Mouse (Mus musculus) forebrain, embryonic 10.5 days (tissue): ENCODE measurements at regions not wholly inside any gene's neighbourhood (a gene's known extent, or its start where the extent isn't known, plus 50 kb on each side); places are given as distances from the start of the nearest gene placed in this dataset.

Experiments used
- DNase-seq: peaks from one replicate; pipeline ENCODE4 v3.0.0-alpha.2; 2017; ENCODE audit warnings: low spot score; ENCODE audit errors: extremely low spot score
- H3K27ac ChIP-seq: fragments of 300-500 bp; sonication (generic); 2 replicates; pipeline ENCODE4 v1.5.1; 2016; ENCODE audit warnings: mild to moderate bottlenecking
- H3K27me3 ChIP-seq: fragments of 300-500 bp; sonication (generic); 2 replicates; pipeline ENCODE4 v1.6.1; 2016; ENCODE audit warnings: mild to moderate bottlenecking; ENCODE audit not compliant: poor library complexity, severe bottlenecking
- H3K36me3 ChIP-seq: fragments of 300-500 bp; sonication (generic); replicated peaks from 2 replicates; pipeline ENCODE4 v1.6.1; 2016; ENCODE audit warnings: mild to moderate bottlenecking, moderate library complexity
- H3K4me1 ChIP-seq: fragments of 300-500 bp; sonication (generic); 2 replicates; pipeline ENCODE4 v1.6.1; 2016
- H3K4me3 ChIP-seq: fragments of 300-500 bp; sonication (generic); 2 replicates; pipeline ENCODE4 v1.5.1; 2016; ENCODE audit warnings: mild to moderate bottlenecking, moderate library complexity
- H3K9me3 ChIP-seq: fragments of 300-500 bp; sonication (generic); 2 replicates; pipeline ENCODE4 v1.6.1; 2016; ENCODE audit warnings: mild to moderate bottlenecking, moderate library complexity
- WGBS: fragments of 180-500 bp; shearing (Covaris S2); methylation state at CpG from one replicate; pipeline ENCODE4 v1.1.7; 2016; 5-methylcytosine and 5-hydroxymethylcytosine counted together

DNA sequence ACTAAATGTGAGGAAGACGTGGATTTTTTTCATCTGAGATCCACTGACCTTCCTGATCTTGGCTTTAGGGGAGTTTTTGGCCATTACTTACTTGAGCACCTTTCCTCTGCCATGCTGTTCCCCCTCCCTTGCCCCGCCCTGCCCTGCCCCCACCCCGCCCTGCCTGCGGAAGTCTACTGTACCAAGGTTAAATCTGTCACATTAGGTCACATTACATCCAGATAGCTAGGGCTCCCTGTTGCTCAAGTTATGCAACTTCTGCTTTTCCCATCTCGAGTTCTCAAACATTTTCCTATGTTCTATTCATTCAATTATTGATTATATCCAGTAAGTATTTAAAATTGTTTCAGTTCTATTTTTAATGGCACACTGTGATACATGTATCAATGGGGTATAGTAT is 144.7 kb upstream of the Cnot2 start:
- WGBS: 95% methylated on average over 5 of the region's 5 CpGs
- peaks cover 12% of the 10 kb centered on the region for H3K4me1 ChIP-seq
- no peaks in the 10 kb centered on the region for H3K36me3 ChIP-seq
- no peak overlapping the region for H3K27ac ChIP-seq
- H3K27me3 ChIP-seq: peaks cover 11% of the 10 kb centered on the region
- no peak for DNase-seq
- no peaks in the 10 kb centered on the region for H3K9me3 ChIP-seq
- no peak overlapping the region for H3K4me3 ChIP-seq

GRCm38 (mm10) chr10:116721986-116722385 is 140.7 kb upstream of the Cnot2 start:
- no peaks in the 10 kb centered on the region for H3K4me1 ChIP-seq
- no peaks in the 10 kb centered on the region for H3K36me3 ChIP-seq
- no peaks in the 10 kb centered on the region for H3K9me3 ChIP-seq
- H3K27me3 ChIP-seq: no peaks in the 10 kb centered on the region
- no peak overlapping the region for H3K27ac ChIP-seq
- 94% methylated on average over 9 of the region's 9 CpGs for WGBS
- H3K4me3 ChIP-seq: no peak overlapping the region
- no peak for DNase-seq

DNA sequence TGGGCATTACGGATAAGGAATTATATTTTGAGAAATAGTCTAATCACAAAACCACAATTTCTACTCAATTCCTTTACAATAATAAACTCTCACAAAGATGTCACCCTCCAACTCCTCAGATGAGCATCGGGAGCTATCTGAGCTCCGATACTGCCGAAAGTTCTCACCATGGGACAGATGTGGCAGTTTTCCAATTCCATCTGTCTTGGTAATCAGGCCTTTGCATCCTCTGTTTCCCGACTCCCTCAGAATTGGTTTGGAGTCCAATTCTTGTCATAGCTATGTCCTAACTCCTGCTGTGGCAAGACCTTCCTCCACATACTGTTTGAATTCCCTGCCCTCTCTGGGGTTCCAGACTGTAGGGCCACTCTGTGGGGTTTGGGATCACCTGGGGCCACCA is 138.3 kb upstream of the Cnot2 start:
- DNase-seq: no peak

GRCm38 (mm10) chr10:116717961-116718360 is 136.7 kb upstream of the Cnot2 start:
- H3K4me1 ChIP-seq: peaks cover 9% of the 10 kb centered on the region
- H3K27ac ChIP-seq: no peak overlapping the region
- no peak overlapping the region for H3K4me3 ChIP-seq
- H3K9me3 ChIP-seq: peaks cover 2% of the 10 kb centered on the region; the same call in 1 of the 2 replicates
- no peak for DNase-seq
- no peaks in the 10 kb centered on the region for H3K36me3 ChIP-seq
- no peaks in the 10 kb centered on the region for H3K27me3 ChIP-seq
- 89% methylated on average over 10 of the region's 10 CpGs for WGBS

More for the DNA sequence above, 138.3 kb upstream of the Cnot2 start:
- peaks cover 9% of the 10 kb centered on the region for H3K4me1 ChIP-seq
- 91% methylated on average over 5 of the region's 5 CpGs for WGBS
- no peaks in the 10 kb centered on the region for H3K27me3 ChIP-seq
- no peaks in the 10 kb centered on the region for H3K36me3 ChIP-seq
- H3K9me3 ChIP-seq: peaks cover 2% of the 10 kb centered on the region; the same call in 1 of the 2 replicates
- H3K27ac ChIP-seq: no peak overlapping the region
- H3K4me3 ChIP-seq: no peak overlapping the region

DNA sequence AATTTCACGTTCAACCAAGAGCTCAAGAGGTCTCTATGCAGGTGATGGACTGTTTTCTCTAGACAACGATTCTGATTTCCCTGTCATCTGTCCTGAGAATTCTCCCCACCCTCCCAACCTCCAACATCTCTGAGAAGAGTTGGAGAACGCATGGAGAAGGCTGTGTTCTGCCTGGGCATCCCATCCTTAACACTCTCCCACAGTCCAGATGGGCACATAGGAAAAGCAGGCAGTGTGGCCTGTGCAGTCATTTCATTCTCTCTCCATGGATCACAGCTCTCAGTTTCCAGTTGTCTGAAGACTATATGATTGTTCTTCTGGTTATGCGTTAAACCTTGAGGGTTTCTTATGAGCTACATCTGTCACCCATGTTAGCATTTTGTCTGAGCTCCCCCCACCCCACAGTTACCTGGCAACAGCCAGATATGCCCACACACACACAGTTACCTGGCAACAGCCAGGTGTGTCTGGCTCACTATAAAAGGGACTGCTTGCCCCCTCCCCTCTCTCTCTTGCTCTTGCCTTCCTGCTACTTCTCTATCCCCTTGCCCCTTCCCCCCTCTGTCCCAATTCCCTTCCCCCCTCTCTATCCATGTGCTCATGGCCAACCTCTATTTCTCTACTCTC is 135.8 kb upstream of the Cnot2 start:
- Histone ChIP-seq H3K36me3 (no peaks in the 10 kb centered on the region), H3K27ac (no peak overlapping the region), H3K4me1 (peaks cover 9% of the 10 kb centered on the region), H3K9me3 (peaks cover 2% of the 10 kb centered on the region; the same call in 1 of the 2 replicates), H3K4me3 (no peak overlapping the region), H3K27me3 (no peaks in the 10 kb centered on the region)
- no peak for DNase-seq
- 87% methylated on average over 4 of the region's 4 CpGs for WGBS

DNA sequence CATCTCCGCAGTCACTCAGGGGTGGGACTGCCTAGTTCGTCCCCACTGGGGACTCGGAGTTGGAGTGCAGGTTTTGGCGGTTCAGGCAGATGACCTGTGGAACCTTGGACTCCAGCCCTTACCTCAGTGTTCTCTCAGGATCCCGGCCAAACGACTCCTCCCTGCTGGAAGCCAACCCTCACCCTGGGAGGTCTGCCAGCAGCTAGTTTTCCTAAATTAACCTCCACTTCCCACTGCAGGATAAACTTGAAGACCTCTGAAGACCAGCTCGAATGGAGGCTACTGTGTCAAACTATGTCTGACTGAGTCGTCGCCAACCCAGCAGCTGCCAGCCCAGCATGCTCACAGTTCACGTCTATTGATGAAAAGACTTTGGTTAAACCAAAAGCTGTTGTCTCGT is 132.1 kb upstream of the Cnot2 start:
- no peaks in the 10 kb centered on the region for H3K27me3 ChIP-seq
- DNase-seq: no peak
- peaks cover 9% of the 10 kb centered on the region for H3K4me1 ChIP-seq
- WGBS: 70% methylated on average over 11 of the region's 11 CpGs
- no peaks in the 10 kb centered on the region for H3K36me3 ChIP-seq
- no peak overlapping the region for H3K4me3 ChIP-seq
- peaks cover 2% of the 10 kb centered on the region; the same call in 1 of the 2 replicates for H3K9me3 ChIP-seq
- H3K27ac ChIP-seq: no peak overlapping the region

- H3K27ac ChIP-seq: no peak overlapping the region
- H3K36me3 ChIP-seq: no peaks in the 10 kb centered on the region
- no peaks in the 10 kb centered on the region for H3K9me3 ChIP-seq
- no peak overlapping the region for H3K4me3 ChIP-seq
- H3K27me3 ChIP-seq: peaks cover 4% of the 10 kb centered on the region; the same call in 1 of the 2 replicates
- DNase-seq: no peak
- no peaks in the 10 kb centered on the region for H3K4me1 ChIP-seq
- 91% methylated on average over 6 of the region's 6 CpGs for WGBS
Measured at GRCm38 (mm10) chr10:116707025-116707424, 125.7 kb upstream of the Cnot2 start.

GRCm38 (mm10) chr10:116701281-116701680 is 120.0 kb upstream of the Cnot2 start:
- peaks cover 4% of the 10 kb centered on the region; the same call in 1 of the 2 replicates for H3K27me3 ChIP-seq
- no peak overlapping the region for H3K4me3 ChIP-seq
- no peak overlapping the region for H3K27ac ChIP-seq
- DNase-seq: no peak
- peaks cover 11% of the 10 kb centered on the region for H3K4me1 ChIP-seq
- no peaks in the 10 kb centered on the region for H3K36me3 ChIP-seq
- H3K9me3 ChIP-seq: no peaks in the 10 kb centered on the region
- 92% methylated on average over 5 of the region's 5 CpGs for WGBS

GRCm38 (mm10) chr10:116699711-116700110 is 118.4 kb upstream of the Cnot2 start:
- peak; percentile 17 for DNase-seq
- Histone ChIP-seq H3K9me3 (peaks cover 4% of the 10 kb centered on the region; the same call in 1 of the 2 replicates), H3K4me1 (peaks cover 11% of the 10 kb centered on the region), H3K27me3 (peaks cover 4% of the 10 kb centered on the region; the same call in 1 of the 2 replicates), H3K27ac (peak overlapping the region; percentile 72), H3K4me3 (no peak overlapping the region), H3K36me3 (no peaks in the 10 kb centered on the region)
- WGBS: 52% methylated on average over 8 of the region's 8 CpGs

DNA sequence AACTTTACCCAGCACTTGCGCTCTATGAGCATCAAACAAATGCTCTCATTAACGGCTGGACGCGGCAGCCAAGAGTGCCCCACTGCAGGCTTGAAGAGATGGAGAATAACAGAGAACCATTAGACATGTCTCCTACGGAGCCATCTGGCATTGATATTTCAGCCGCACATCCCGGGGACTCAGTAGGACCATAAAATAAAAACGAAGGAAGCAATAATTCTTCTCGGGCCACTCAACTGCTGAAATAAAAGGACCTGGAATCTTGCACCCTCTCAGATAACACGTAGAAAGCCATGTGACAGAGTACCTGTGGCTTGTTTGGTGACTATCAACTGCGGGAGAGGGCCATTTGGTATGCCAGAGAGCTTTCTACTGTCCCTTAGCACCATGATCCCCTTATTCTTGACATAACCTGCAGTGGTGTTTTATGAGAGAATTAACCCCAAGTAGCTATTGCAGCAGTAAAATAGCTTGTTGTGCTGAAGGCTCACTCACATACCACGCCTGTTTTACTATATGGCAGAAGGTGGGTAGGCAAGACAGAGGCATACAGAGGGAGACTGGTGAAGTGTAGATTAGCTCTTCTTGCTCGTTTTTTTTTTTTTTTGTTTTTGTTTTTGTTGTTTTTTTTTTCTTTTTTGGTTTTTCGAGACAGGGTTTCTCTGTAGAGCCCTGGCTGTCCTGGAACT is 116.5 kb upstream of the Cnot2 start:
- no peak for DNase-seq
- Histone ChIP-seq H3K27ac (no peak overlapping the region), H3K36me3 (no peaks in the 10 kb centered on the region), H3K9me3 (peaks cover 4% of the 10 kb centered on the region; the same call in 1 of the 2 replicates), H3K4me3 (no peak overlapping the region), H3K27me3 (peaks cover 2% of the 10 kb centered on the region; the same call in 1 of the 2 replicates), H3K4me1 (peaks cover 11% of the 10 kb centered on the region)
- WGBS: 89% methylated on average over 14 of the region's 14 CpGs

- no peaks in the 10 kb centered on the region for H3K27me3 ChIP-seq
- no peak overlapping the region for H3K4me3 ChIP-seq
- no peaks in the 10 kb centered on the region for H3K4me1 ChIP-seq
- no peaks in the 10 kb centered on the region for H3K36me3 ChIP-seq
- no peak overlapping the region for H3K27ac ChIP-seq
- DNase-seq: no peak
- WGBS: 93% methylated on average over 3 of the region's 3 CpGs
- peaks cover 4% of the 10 kb centered on the region; the same call in 1 of the 2 replicates for H3K9me3 ChIP-seq
Measured at GRCm38 (mm10) chr10:116693816-116694215, 112.5 kb upstream of the Cnot2 start.

- WGBS: 96% methylated on average over 11 of the region's 11 CpGs
- H3K4me1 ChIP-seq: no peaks in the 10 kb centered on the region
- no peaks in the 10 kb centered on the region for H3K9me3 ChIP-seq
Measured at GRCm38 (mm10) chr10:116686741-116687140, 105.4 kb upstream of the Cnot2 start.

DNA sequence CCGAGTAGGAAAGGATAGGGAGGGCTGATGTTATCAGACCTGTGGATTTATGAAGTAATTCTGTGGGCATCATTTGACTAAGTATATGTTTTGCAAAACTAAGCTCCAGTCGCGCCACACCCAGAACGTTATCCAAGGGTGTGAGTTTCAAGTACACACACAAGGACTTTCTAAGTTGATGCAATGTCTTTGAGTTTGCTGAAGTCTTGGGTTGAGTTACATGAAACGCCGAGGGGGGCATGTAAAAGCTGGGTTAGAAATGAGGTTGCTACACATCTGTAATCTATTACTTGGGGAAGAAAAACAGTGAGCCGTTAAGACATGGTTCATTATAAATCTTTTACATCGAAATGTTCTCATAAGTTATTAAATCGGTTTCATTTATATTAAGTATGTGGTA is 102.1 kb upstream of the Cnot2 start:
- Histone ChIP-seq H3K27me3 (no peaks in the 10 kb centered on the region), H3K27ac (no peak overlapping the region), H3K4me1 (no peaks in the 10 kb centered on the region), H3K4me3 (no peak overlapping the region), H3K36me3 (no peaks in the 10 kb centered on the region), H3K9me3 (peaks cover 10% of the 10 kb centered on the region; the same call in 1 of the 2 replicates)
- DNase-seq: no peak
- WGBS: 82% methylated on average over 9 of the region's 9 CpGs

More at GRCm38 (mm10) chr10:116686741-116687140, 105.4 kb upstream of the Cnot2 start:
- DNase-seq: no peak
- H3K27ac ChIP-seq: no peak overlapping the region
- H3K36me3 ChIP-seq: no peaks in the 10 kb centered on the region
- H3K4me3 ChIP-seq: no peak overlapping the region
- H3K27me3 ChIP-seq: no peaks in the 10 kb centered on the region
